Mouse (Mus musculus) ovary, postnatal 14 days (tissue): ENCODE measurements around the gene Stk32c.

Source experiments
- DNase-seq: peaks from one replicate; pipeline ENCODE4 v3.0.0; 2022; ENCODE audit warnings: low spot score

Gene Stk32c

DNA sequence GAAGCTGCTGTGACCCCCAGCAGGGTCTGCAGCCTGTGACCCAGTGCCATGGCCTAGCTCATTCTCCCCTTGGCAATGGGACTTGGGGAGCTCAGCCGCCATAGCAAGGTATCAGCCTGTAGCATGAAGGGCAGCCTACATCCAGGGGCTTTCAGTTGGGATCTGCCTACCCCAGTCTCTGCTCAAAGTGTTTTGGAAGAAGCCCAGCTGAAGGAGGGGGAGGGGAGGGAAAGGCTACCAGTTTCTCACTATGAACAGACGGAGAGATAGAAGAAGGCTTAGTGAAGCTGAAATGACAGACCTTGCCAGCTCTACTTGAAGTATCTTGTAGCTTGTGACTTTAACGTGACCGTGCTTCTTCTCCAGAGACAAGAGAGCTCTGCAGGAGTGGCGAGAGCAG lies 16.7 kb upstream of the Stk32c start:
- DNase-seq: no peak

- no peak for DNase-seq
These were observed 15.5 kb upstream of the Stk32c start for GRCm38 (mm10) chr7:139228447-139229171.

- no peak for DNase-seq
These were observed 13.3 kb upstream of the Stk32c start for GRCm38 (mm10) chr7:139226416-139226815.

GRCm38 (mm10) chr7:139224725-139225124 lies 11.6 kb upstream of the Stk32c start:
- DNase-seq: no peak

GRCm38 (mm10) chr7:139224070-139224469 lies 11.0 kb upstream of the Stk32c start:
- no peak for DNase-seq

DNA sequence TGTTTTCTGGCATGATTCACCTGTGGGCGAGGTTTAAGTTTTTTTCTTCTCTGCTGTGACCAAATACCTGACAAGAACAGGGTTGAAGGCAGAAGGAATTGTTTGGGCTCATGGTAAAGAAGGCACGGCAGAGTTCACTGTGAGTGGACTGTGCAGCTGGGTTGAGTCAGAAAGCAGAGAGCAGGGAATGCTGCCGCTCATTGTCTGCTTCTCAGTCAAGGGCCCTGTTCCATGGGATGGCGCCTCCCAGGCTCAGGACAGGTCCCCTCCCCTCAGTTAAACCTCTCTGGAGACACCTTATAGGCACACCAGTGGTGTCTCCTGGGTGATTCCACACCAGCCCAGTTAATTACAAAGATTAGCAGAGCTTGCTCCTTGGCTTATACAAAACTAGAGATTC lies 9.2 kb upstream of the Stk32c start:
- no peak for DNase-seq

GRCm38 (mm10) chr7:139221856-139222255 lies 8.7 kb upstream of the Stk32c start:
- DNase-seq: no peak

- no peak for DNase-seq
These were observed 8.0 kb upstream of the Stk32c start for GRCm38 (mm10) chr7:139221072-139221471.

DNA sequence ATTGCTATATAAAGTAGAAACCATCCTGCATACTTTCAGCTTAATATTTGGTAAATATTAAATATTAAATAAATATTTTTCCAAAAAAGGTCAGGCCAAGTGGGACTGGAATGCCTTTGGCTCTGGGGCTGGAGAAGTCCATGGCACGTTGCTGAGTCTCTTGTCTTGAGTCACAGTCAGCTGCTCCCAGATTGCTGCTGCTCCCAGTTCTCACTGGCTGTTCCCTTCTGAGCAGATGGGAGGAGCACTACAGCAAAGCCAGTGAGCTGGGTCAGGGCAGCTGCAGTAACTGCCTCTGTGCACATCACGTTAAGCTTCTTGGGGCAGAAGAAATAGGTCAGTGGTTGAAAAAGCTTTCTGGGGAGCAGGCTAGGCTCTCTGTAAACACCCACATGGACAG lies 7.2 kb upstream of the Stk32c start:
- DNase-seq: no peak

DNA sequence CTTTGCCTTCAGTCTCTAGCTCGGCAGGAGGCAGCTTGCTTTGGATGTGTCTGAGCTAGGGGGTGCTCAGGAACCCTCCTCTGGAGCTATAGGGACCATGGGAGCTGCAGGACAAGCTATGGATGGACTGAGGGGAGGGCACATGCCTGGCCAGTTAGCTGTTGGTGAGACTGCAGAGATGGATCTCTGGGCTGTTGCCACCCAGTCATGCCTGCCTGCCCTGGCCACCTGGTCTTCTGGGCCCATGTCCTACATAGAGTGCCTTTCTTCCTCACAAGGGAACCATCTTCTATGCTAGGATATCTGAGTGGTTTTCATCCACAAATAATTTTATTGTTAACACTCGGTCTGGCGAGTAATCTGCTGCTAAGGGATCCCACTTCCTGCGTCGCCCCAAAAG lies 6.4 kb upstream of the Stk32c start:
- no peak for DNase-seq

GRCm38 (mm10) chr7:139218641-139219415 lies 5.7 kb upstream of the Stk32c start:
- DNase-seq: no peak

DNA sequence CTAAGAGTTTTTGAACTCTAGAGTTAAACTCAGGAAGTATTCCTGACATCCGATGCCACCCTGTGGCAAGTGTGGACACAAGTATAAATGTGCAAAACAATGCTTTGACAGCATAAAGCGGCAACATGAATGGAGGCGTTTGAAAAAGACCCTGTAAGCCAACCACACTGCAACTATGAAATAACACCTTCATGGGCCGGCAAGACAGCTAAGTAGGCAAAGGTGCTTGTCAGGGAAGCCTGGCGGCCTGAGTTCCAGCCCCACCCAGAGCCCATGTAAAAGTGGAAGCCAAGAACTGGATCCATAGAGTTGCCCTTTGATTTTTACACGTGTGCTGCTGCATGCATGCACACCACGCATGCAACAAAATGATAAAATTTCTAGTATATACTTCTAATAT lies 3.9 kb upstream of the Stk32c start:
- no peak for DNase-seq

GRCm38 (mm10) chr7:139216464-139216863 lies 3.4 kb upstream of the Stk32c start:
- DNase-seq: no peak

- no peak for DNase-seq
These were observed 2.8 kb upstream of the Stk32c start for GRCm38 (mm10) chr7:139215946-139216345.

- no peak for DNase-seq
These were observed 2.4 kb upstream of the Stk32c start for GRCm38 (mm10) chr7:139215516-139215915.

DNA sequence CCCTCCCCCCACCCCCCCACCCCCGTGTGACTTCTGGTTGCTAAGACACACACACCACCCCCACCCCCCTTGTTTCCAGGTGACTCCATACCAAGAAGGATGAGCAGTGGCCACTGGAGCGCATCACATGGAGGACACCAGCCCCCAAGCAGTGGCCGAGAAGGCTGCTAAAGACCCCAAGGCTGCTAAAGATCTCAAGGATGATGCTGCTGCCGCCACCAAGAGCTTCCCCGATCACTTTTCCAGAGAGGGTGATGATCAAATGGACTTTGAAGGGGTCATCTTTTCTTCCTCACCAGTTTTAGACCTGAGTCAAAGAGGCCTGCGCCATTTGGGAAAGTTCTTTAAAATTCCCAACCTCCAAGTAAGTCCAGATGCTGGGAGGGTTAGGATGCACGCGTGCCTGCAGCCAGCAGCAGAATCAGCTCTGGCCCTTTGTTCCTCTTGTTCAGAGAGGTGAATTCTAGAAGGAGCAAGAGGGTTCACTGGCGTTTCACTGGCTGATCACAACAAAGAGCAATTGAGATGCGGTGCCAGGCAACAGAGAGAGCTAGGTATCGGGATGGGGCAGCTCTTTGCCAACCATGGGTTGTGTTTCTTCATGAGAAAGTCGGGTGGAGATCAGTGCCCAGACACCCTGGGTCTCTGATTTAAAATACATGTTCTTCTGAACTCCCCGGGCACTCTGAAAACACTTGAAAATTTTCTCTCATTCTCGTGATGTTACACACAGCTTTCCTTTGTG lies 1.7 kb upstream of the Stk32c start:
- no peak for DNase-seq

DNA sequence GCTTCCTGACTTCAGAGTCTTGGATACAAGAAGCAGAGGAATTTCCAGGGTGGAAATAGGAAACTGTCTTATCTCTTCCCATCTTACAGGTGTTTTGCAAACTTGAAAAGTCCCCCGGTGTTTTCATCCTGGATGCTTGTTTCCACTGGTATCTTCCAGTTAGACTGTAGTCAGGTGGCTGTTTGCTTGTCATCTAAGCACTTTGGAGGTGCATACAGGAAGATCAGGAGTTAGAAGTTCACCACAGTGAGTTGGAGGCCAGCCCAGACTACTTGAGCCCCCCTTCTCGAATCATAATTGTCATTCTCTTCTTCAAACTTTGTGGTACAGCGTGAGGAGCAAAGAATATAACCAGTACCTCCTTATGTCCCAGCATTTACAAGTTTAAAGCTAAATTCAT lies 1.1 kb upstream of the Stk32c start:
- DNase-seq: no peak

GRCm38 (mm10) chr7:139213751-139214150 lies 644 bp upstream of the Stk32c start:
- DNase-seq: no peak

- no peak for DNase-seq
These were observed 1.3 kb downstream of the Stk32c start for GRCm38 (mm10) chr7:139211761-139212160.

DNA sequence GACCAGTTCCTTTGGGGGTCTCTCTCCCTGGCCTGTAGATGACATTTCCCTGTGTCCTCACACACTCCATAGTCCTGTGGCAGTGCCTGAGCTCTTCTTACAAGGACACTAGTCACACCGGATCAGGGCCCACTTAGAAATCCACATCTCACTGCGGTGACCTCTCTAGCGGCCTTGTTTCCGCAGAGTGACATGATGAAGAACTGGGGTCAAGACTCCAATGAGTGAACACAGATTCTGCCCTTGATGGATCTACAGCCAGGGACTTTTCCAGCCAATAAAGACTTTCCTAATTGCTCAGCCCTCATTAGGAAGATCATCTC lies 4.4 kb downstream of the Stk32c start:
- no peak for DNase-seq

GRCm38 (mm10) chr7:139208023-139208772 lies 4.9 kb downstream of the Stk32c start:
- peak; percentile 41 for DNase-seq

GRCm38 (mm10) chr7:139201209-139201608 lies 11.9 kb downstream of the Stk32c start:
- no peak for DNase-seq
